In the genomic region with DNA sequence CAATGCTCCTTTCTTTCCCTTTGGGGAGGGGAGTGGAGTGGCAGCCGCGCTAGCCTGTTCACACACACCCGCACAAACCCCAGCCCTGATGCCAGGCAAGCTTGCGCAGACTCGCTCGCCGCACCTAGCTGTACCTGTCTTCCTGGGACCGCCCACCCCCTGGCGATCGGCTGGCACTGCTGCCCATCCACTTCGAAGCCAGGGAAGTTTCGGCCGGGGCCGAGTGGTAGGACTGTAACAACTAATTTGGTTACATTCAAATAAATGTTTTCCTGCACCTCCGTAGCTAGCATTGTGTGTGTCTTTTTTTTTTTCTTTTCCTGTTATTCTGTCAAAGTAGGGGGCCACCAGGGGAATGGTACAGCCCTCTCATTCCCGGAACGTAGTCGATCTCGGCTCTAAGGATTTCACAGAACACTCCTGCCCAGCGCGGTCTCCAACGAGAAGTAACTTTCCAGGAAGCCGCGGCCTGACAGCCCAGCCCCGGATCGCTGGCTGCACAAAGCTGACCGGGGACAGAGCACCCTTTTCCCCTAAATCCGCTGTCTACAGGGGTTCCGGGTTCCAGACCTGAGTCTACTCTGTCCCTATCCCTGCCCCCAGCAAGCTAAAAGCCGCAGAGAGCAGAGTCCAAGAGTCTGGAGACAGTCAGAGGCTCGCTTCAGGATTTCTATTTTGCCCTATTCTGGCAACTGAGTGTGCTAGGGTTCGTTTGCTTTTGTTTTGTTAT, we compare ENCODE assay signal across 9 mouse cellular contexts. TPM values are rescaled to one million over a fixed set of nuclear protein-coding genes. Genes with fewer than 3 reads are reported as not detected.
DNase-seq lines count a peak whose midpoint lies in the region; ATAC-seq and TF ChIP-seq lines count a peak whose summit lies in the region.
"Had no signal": no experiment of that assay in that cellular context is flagged by ENCODE, and none has a peak within 500 bp of the region (broad histone marks: within the 10 kb centered on the region; RNA-seq: fewer than 3 reads in every experiment).

No protein-coding gene starts in this region.

- H3K4me3 ChIP-seq in liver, adult 2 months (ENCODE audit: insufficient read depth, low read depth, low read length), result peak overlapping the region; percentile 54
- peak overlapping the region; percentile 54 for H3K4me3 ChIP-seq in embryonic facial prominence, embryonic 10.5 days
- peak overlapping the region; percentile 53 for H3K4me3 ChIP-seq in hindbrain, embryonic 10.5 days
- peak overlapping the region; percentile 46 for H3K4me3 ChIP-seq in limb, embryonic 13.5 days
- H3K4me3 ChIP-seq in neural tube, embryonic 12.5 days, result peak overlapping the region; percentile 34

- peak overlapping the region; percentile 95 for H3K4me2 ChIP-seq in limb, embryonic 13.5 days (replicated peaks)
- H3K4me2 ChIP-seq in neural tube, embryonic 12.5 days (replicated peaks), result peak overlapping the region; percentile 62

- peak overlapping the region; percentile 100 for H3K27ac ChIP-seq in liver, adult 2 months (replicated peaks; ENCODE audit: insufficient read depth, low read depth, low read length)
- no peak overlapping the region for H3K27ac ChIP-seq in embryonic facial prominence, embryonic 10.5 days (replicated peaks)
- H3K27ac ChIP-seq in hindbrain, embryonic 10.5 days, result no peak overlapping the region
- H3K27ac ChIP-seq in limb, embryonic 13.5 days, result no peak overlapping the region
- no peak overlapping the region for H3K27ac ChIP-seq in neural tube, embryonic 12.5 days

- no peaks in the 10 kb centered on the region for H3K9me3 ChIP-seq in embryonic facial prominence, embryonic 10.5 days
- H3K9me3 ChIP-seq in hindbrain, embryonic 10.5 days, result no peaks in the 10 kb centered on the region
- H3K9me3 ChIP-seq in limb, embryonic 13.5 days, result no peaks in the 10 kb centered on the region
- no peaks in the 10 kb centered on the region for H3K9me3 ChIP-seq in neural tube, embryonic 12.5 days

- no peaks in the 10 kb centered on the region for H3K27me3 ChIP-seq in liver, adult 2 months (ENCODE audit: control insufficient read depth, insufficient read depth, low read length)
- peaks cover 79% of the 10 kb centered on the region for H3K27me3 ChIP-seq in embryonic facial prominence, embryonic 10.5 days (replicated peaks; ENCODE audit: low read depth, poor library complexity, severe bottlenecking)
- H3K27me3 ChIP-seq in hindbrain, embryonic 10.5 days (ENCODE audit: insufficient read depth, poor library complexity, severe bottlenecking), result peaks cover 69% of the 10 kb centered on the region
- peaks cover 35% of the 10 kb centered on the region for H3K27me3 ChIP-seq in limb, embryonic 13.5 days
- H3K27me3 ChIP-seq in neural tube, embryonic 12.5 days (replicated peaks), result peaks cover 47% of the 10 kb centered on the region

- 0 out of 2 replicates have a peak, but pooled peaks cover 5% of the 10 kb centered on the region for H3K79me2 ChIP-seq in liver, adult 2 months (ENCODE audit: control insufficient read depth, insufficient read depth, low read length)

- peak; percentile 79 for DNase-seq in liver, adult 2 months (ENCODE audit: extremely low read depth, low read depth, low spot score)
- DNase-seq in liver, result no peak
- peak; percentile 60 for DNase-seq in embryonic facial prominence, embryonic 10.5 days (ENCODE audit: low spot score)
- peak; percentile 46 for DNase-seq in hindbrain, embryonic 10.5 days (ENCODE audit: low spot score)
- no peak for DNase-seq in spleen, adult 12 weeks (ENCODE audit: low spot score)
- no peak for DNase-seq in natural killer cell, adult 2 months (ENCODE audit: low spot score in 2 of 2)

- H3K36me3 ChIP-seq in liver, adult 2 months (ENCODE audit: control insufficient read depth, insufficient read depth, low read length), result peaks cover 8% of the 10 kb centered on the region; the same call in 1 of the 2 replicates
- H3K36me3 ChIP-seq in embryonic facial prominence, embryonic 10.5 days (replicated peaks), result no peaks in the 10 kb centered on the region
- no peaks in the 10 kb centered on the region for H3K36me3 ChIP-seq in hindbrain, embryonic 10.5 days
- no peaks in the 10 kb centered on the region for H3K36me3 ChIP-seq in limb, embryonic 13.5 days
- H3K36me3 ChIP-seq in neural tube, embryonic 12.5 days, result no peaks in the 10 kb centered on the region
- H3K36me3 ChIP-seq: G1E had no signal

- no peak for ATAC-seq in limb, embryonic 13.5 days (ENCODE audit: low FRiP score, low read depth)
- ATAC-seq in neural tube, embryonic 12.5 days (ENCODE audit: low FRiP score, low read depth), result no peak

- H3K9ac ChIP-seq in liver, adult 2 months (ENCODE audit: low read depth, low read length), result peak overlapping the region; percentile 88
- peak overlapping the region; percentile 56 for H3K9ac ChIP-seq in limb, embryonic 13.5 days
- H3K9ac ChIP-seq in neural tube, embryonic 12.5 days, result 0 out of 2 replicates have a peak overlapping the region, but pooled peaks have one; percentile 35

- WGBS in liver, adult 2 months, result 3% methylated on average over 32 of the region's 32 CpGs
- WGBS in embryonic facial prominence, embryonic 10.5 days, result under 1% methylated on average over 32 of the region's 32 CpGs
- WGBS in hindbrain, embryonic 10.5 days, result 1% methylated on average over 32 of the region's 32 CpGs
- WGBS in limb, embryonic 13.5 days, result 2% methylated on average over 32 of the region's 32 CpGs
- 1% methylated on average over 32 of the region's 32 CpGs for WGBS in neural tube, embryonic 12.5 days

- TF ChIP-seq POLR2A in liver, adult 2 months (IDR thresholded peaks at IDR 0.05; ENCODE audit: extremely low read depth, insufficient read depth, low read length), result peak; percentile 79; the same call in 1 of the 2 replicates

- H3K4me1 ChIP-seq in liver, adult 2 months (ENCODE audit: control insufficient read depth, insufficient read depth, low read length), result peaks cover 16% of the 10 kb centered on the region
- H3K4me1 ChIP-seq in embryonic facial prominence, embryonic 10.5 days, result peaks cover 51% of the 10 kb centered on the region
- peaks cover 48% of the 10 kb centered on the region for H3K4me1 ChIP-seq in hindbrain, embryonic 10.5 days (replicated peaks)
- H3K4me1 ChIP-seq in limb, embryonic 13.5 days, result peaks cover 51% of the 10 kb centered on the region
- peaks cover 36% of the 10 kb centered on the region for H3K4me1 ChIP-seq in neural tube, embryonic 12.5 days

- TF ChIP-seq CTCF in liver, adult 2 months (IDR thresholded peaks at IDR 0.05; ENCODE audit: low read depth, low read length), result peak; percentile 30; the same call in 1 of the 2 replicates

RNA-seq across cellular contexts. Expression of a gene that starts 7.1 kb away (rescaled TPM):
- not detected in 2 replicates for total RNA-seq in liver, adult 2 months (2014; rRNA removed)
- not detected in 2 replicates for polyA plus RNA-seq in liver, adult 2 months (2012; rRNA removed)
- not detected in 2 replicates for polyA plus RNA-seq in embryonic facial prominence, embryonic 10.5 days (2016; fragmentation: Nextera tagmentation; extraction: Ambion mirVana)
- polyA plus RNA-seq in hindbrain, embryonic 10.5 days (2016; fragmentation: Nextera tagmentation; extraction: Ambion mirVana), result not detected in 2 replicates
- not detected in 2 replicates for polyA plus RNA-seq in limb, embryonic 13.5 days (2015; fragmentation: Nextera tagmentation; extraction: Ambion mirVana)
- not detected in 2 replicates for polyA plus RNA-seq in neural tube, embryonic 12.5 days (2016; fragmentation: Nextera tagmentation; extraction: Ambion mirVana)
- total RNA-seq: G1E had no signal
- polyA plus RNA-seq: G1E had no signal

RNA-seq across cellular contexts. Expression of a gene that starts 7.5 kb away (rescaled TPM):
- total RNA-seq in liver, adult 2 months (2014; rRNA removed), result 20.6 and 21.2 TPM in 2 replicates
- 4.5 and 5.9 TPM in 2 replicates for polyA plus RNA-seq in liver, adult 2 months (2012; rRNA removed)
- 0.16 and 0.25 TPM in 2 replicates for polyA plus RNA-seq in embryonic facial prominence, embryonic 10.5 days (2016; fragmentation: Nextera tagmentation; extraction: Ambion mirVana)
- polyA plus RNA-seq in hindbrain, embryonic 10.5 days (2016; fragmentation: Nextera tagmentation; extraction: Ambion mirVana), result 0.16 and 0.19 TPM in 2 replicates
- polyA plus RNA-seq in limb, embryonic 13.5 days (2015; fragmentation: Nextera tagmentation; extraction: Ambion mirVana), result 1.2 and 1.5 TPM in 2 replicates
- polyA plus RNA-seq in neural tube, embryonic 12.5 days (2016; fragmentation: Nextera tagmentation; extraction: Ambion mirVana), result 0.05 and 0.41 TPM in 2 replicates
- polyA plus RNA-seq: G1E had no signal

RNA-seq across cellular contexts. Expression of a gene that starts 49.0 kb away (rescaled TPM):
- not detected in 2 replicates for total RNA-seq in liver, adult 2 months (2014; rRNA removed)
- polyA plus RNA-seq in liver, adult 2 months (2012; rRNA removed), result not detected in 2 replicates
- 0.10 TPM in 1 of 2 replicates, not detected in the other for polyA plus RNA-seq in embryonic facial prominence, embryonic 10.5 days (2016; fragmentation: Nextera tagmentation; extraction: Ambion mirVana)
- polyA plus RNA-seq in hindbrain, embryonic 10.5 days (2016; fragmentation: Nextera tagmentation; extraction: Ambion mirVana), result not detected in 2 replicates
- not detected in 2 replicates for polyA plus RNA-seq in limb, embryonic 13.5 days (2015; fragmentation: Nextera tagmentation; extraction: Ambion mirVana)
- not detected in 2 replicates for polyA plus RNA-seq in neural tube, embryonic 12.5 days (2016; fragmentation: Nextera tagmentation; extraction: Ambion mirVana)
- total RNA-seq: G1E had no signal
- polyA plus RNA-seq: G1E had no signal

Comparison
In these comparisons a context has a peak if more than half of its experiments do, and no peak if none do; other contexts are left out.
1. DNase-seq: peak in liver, adult 2 months (single experiment), embryonic facial prominence, embryonic 10.5 days (single experiment) and hindbrain, embryonic 10.5 days (single experiment); none in liver (single experiment), spleen, adult 12 weeks (single experiment) and natural killer cell, adult 2 months (0 of 2).
2. H3K9ac ChIP-seq: peak in every context shown above with its lines; median percentile 88 in liver, adult 2 months; 56 in limb, embryonic 13.5 days; 35 in neural tube, embryonic 12.5 days.
3. Peak in every context shown above with its lines, with median percentiles within 50 percentile points of each other: H3K4me3 ChIP-seq.